Mouse (Mus musculus) heart, embryonic 14.5 days (tissue): ENCODE measurements around the gene Kcns3. TPM values are rescaled to one million over a fixed set of nuclear protein-coding genes. Genes with fewer than 3 reads are reported as not detected.

Experiments used
- ATAC-seq: fragments of 200-750 bp; cut with Nextera tagmentation; 2 replicates; pipeline ENCODE4 v1.8.0; 2017; ENCODE audit warnings: low read depth, moderate TSS enrichment; ENCODE audit not compliant: insufficient number of reproducible peaks, insufficient read depth, low FRiP score
- H3K27ac ChIP-seq, 2 experiments: fragments of 200-500 bp in 1 of 2; fragments of 300-500 bp in 1 of 2; sonication (generic) in 1 of 2; replicated peaks in 1 of 2; 2 replicates each; pipeline ENCODE4 v1.5.1; 2012 to 2014; ENCODE audit warnings: low read depth in 2 of 2, low read length in 2 of 2, control low read depth in 1 of 2, mild to moderate bottlenecking in 1 of 2, mixed read lengths in 1 of 2; ENCODE audit not compliant: control insufficient read depth in 1 of 2, insufficient read depth in 1 of 2
- H3K27me3 ChIP-seq: fragments of 300-500 bp; sonication (generic); 2 replicates; pipeline ENCODE4 v1.6.1; 2014; ENCODE audit warnings: mild to moderate bottlenecking, low read length, control low read depth; ENCODE audit not compliant: control insufficient read depth, insufficient read depth
- H3K36me3 ChIP-seq: fragments of 300-500 bp; sonication (generic); 2 replicates; pipeline ENCODE4 v1.6.1; 2014; ENCODE audit warnings: mild to moderate bottlenecking, control low read depth, low read length, mixed read lengths; ENCODE audit not compliant: control insufficient read depth, insufficient read depth
- H3K4me1 ChIP-seq, 2 experiments: fragments of 200-500 bp in 1 of 2; fragments of 300-500 bp in 1 of 2; sonication (generic) in 1 of 2; 2 replicates each; pipeline ENCODE4 v1.6.1; 2012 to 2014; ENCODE audit warnings: low read length in 2 of 2, control low read depth in 1 of 2, mixed read lengths in 1 of 2; ENCODE audit not compliant: control insufficient read depth in 2 of 2, insufficient read depth in 2 of 2
- H3K4me2 ChIP-seq: fragments of 300-500 bp; sonication (generic); 2 replicates; pipeline ENCODE4 v1.6.1; 2014; ENCODE audit warnings: mild to moderate bottlenecking, low read length
- H3K4me3 ChIP-seq, 2 experiments: fragments of 200-500 bp in 1 of 2; fragments of 300-500 bp in 1 of 2; sonication (generic) in 1 of 2; 2 replicates each; pipeline ENCODE4 v1.5.1; 2012 to 2014; ENCODE audit warnings: low read length in 2 of 2, mild to moderate bottlenecking in 2 of 2, control low read depth in 1 of 2, low read depth in 1 of 2, moderate library complexity in 1 of 2; ENCODE audit not compliant: control insufficient read depth in 1 of 2, insufficient read depth in 1 of 2
- H3K9ac ChIP-seq: fragments of 300-500 bp; sonication (generic); 2 replicates; pipeline ENCODE4 v1.6.1; 2014; ENCODE audit warnings: mild to moderate bottlenecking, low read length
- H3K9me3 ChIP-seq: fragments of 300-500 bp; sonication (generic); 2 replicates; pipeline ENCODE4 v1.6.1; 2016; ENCODE audit warnings: low read length, control low read depth; ENCODE audit not compliant: control insufficient read depth
- WGBS: fragments of 180-500 bp; shearing (Covaris S2); extraction: QIAGEN DNeasy Blood & Tissue Kit; methylation state at CpG from one replicate; pipeline ENCODE4 v1.1.7; 2014; 5-methylcytosine and 5-hydroxymethylcytosine counted together
- polyA plus RNA-seq: library from polyadenylated mRNA; unstranded; fragments of >200 nt; fragmentation: Nextera tagmentation; extraction: Ambion mirVana; gene quantifications from 2 replicates; pipeline ENCODE4 v1.2.1, GENCODE M21; 2014

The Kcns3 gene
- polyA plus RNA-seq, 1 experiment from 2014 or later: 0.30 TPM

GRCm38 (mm10) chr12:11144894-11145293, 6.0 kb downstream of the Kcns3 start:
- Histone ChIP-seq H3K36me3 (no peaks in the 10 kb centered on the region), H3K4me1 (peaks cover 2 to 5% of the 10 kb centered on the region in 2 experiments; a peak in 2 of 4 replicates), H3K27me3 (peaks cover 14% of the 10 kb centered on the region), H3K9ac (no peak overlapping the region), H3K27ac (no peak overlapping the region), H3K4me3 (no peak overlapping the region), H3K4me2 (no peak overlapping the region), H3K9me3 (no peaks in the 10 kb centered on the region)
- 50% methylated on average over 1 of the region's 1 CpGs for WGBS
- ATAC-seq: no peak

- no peak overlapping the region for H3K4me3 ChIP-seq
- H3K9me3 ChIP-seq: no peaks in the 10 kb centered on the region
- no peak overlapping the region for H3K27ac ChIP-seq
- H3K27me3 ChIP-seq: no peaks in the 10 kb centered on the region
- no peak for ATAC-seq
- H3K4me2 ChIP-seq: no peak overlapping the region
- H3K9ac ChIP-seq: no peak overlapping the region
- no peaks in the 10 kb centered on the region for H3K36me3 ChIP-seq
- H3K4me1 ChIP-seq: no peaks in the 10 kb centered on the region
These were observed 18.4 kb downstream of the Kcns3 start for GRCm38 (mm10) chr12:11132418-11132817.

GRCm38 (mm10) chr12:11129188-11129587, 21.7 kb downstream of the Kcns3 start:
- H3K4me3 ChIP-seq: no peak overlapping the region
- ATAC-seq: no peak
- WGBS: 50% methylated on average over 3 of the region's 3 CpGs

GRCm38 (mm10) chr12:11126186-11126759, 24.6 kb downstream of the Kcns3 start:
- Histone ChIP-seq H3K4me2 (no peak overlapping the region), H3K9me3 (no peaks in the 10 kb centered on the region), H3K4me3 (no peak overlapping the region), H3K27ac (no peak overlapping the region), H3K36me3 (no peaks in the 10 kb centered on the region), H3K27me3 (no peaks in the 10 kb centered on the region), H3K4me1 (no peaks in the 10 kb centered on the region), H3K9ac (no peak overlapping the region)
- no peak for ATAC-seq
- WGBS: 31% methylated on average over 5 of the region's 5 CpGs

More at GRCm38 (mm10) chr12:11129188-11129587, 21.7 kb downstream of the Kcns3 start:
- Histone ChIP-seq H3K9ac (no peak overlapping the region), H3K4me2 (no peak overlapping the region), H3K4me1 (no peaks in the 10 kb centered on the region), H3K36me3 (no peaks in the 10 kb centered on the region), H3K27me3 (no peaks in the 10 kb centered on the region), H3K9me3 (no peaks in the 10 kb centered on the region), H3K27ac (no peak overlapping the region)

GRCm38 (mm10) chr12:11101565-11101964, 49.3 kb downstream of the Kcns3 start:
- Histone ChIP-seq H3K27ac (no peak overlapping the region), H3K4me2 (no peak overlapping the region), H3K36me3 (no peaks in the 10 kb centered on the region), H3K9ac (no peak overlapping the region), H3K27me3 (no peaks in the 10 kb centered on the region), H3K9me3 (no peaks in the 10 kb centered on the region), H3K4me3 (no peak overlapping the region), H3K4me1 (no peaks in the 10 kb centered on the region)
- 57% methylated on average over 3 of the region's 3 CpGs for WGBS
- ATAC-seq: no peak

GRCm38 (mm10) chr12:11088626-11089372, 62.1 kb downstream of the Kcns3 start:
- H3K27me3 ChIP-seq: no peaks in the 10 kb centered on the region
- H3K36me3 ChIP-seq: no peaks in the 10 kb centered on the region
- no peak overlapping the region for H3K4me2 ChIP-seq
- H3K4me3 ChIP-seq: no peak overlapping the region
- H3K4me1 ChIP-seq: no peaks in the 10 kb centered on the region
- H3K27ac ChIP-seq: no peak overlapping the region
- no peaks in the 10 kb centered on the region for H3K9me3 ChIP-seq
- ATAC-seq: no peak
- WGBS: 44% methylated on average over 5 of the region's 5 CpGs
- H3K9ac ChIP-seq: no peak overlapping the region

- H3K4me1 ChIP-seq: no peaks in the 10 kb centered on the region
- no peak for ATAC-seq
- WGBS: 68% methylated on average over 5 of the region's 5 CpGs
- H3K4me2 ChIP-seq: no peak overlapping the region
- no peaks in the 10 kb centered on the region for H3K27me3 ChIP-seq
- H3K4me3 ChIP-seq: no peak overlapping the region
- H3K27ac ChIP-seq: no peak overlapping the region
- H3K36me3 ChIP-seq: no peaks in the 10 kb centered on the region
- H3K9me3 ChIP-seq: no peaks in the 10 kb centered on the region
- H3K9ac ChIP-seq: no peak overlapping the region
These were observed 64.0 kb downstream of the Kcns3 start for GRCm38 (mm10) chr12:11086866-11087265.

GRCm38 (mm10) chr12:11071079-11071478, 79.8 kb downstream of the Kcns3 start:
- ATAC-seq: no peak
- H3K36me3 ChIP-seq: no peaks in the 10 kb centered on the region
- H3K9ac ChIP-seq: no peak overlapping the region
- H3K27ac ChIP-seq: no peak overlapping the region
- 75% methylated on average over 2 of the region's 2 CpGs for WGBS
- no peak overlapping the region for H3K4me3 ChIP-seq
- H3K27me3 ChIP-seq: no peaks in the 10 kb centered on the region
- H3K9me3 ChIP-seq: no peaks in the 10 kb centered on the region
- no peak overlapping the region for H3K4me2 ChIP-seq
- H3K4me1 ChIP-seq: no peaks in the 10 kb centered on the region
